Mouse (Mus musculus) forebrain, postnatal 0 days (tissue): ENCODE data around the gene Ryr3. TPM values are rescaled to one million over a fixed set of nuclear protein-coding genes. Genes with fewer than 3 reads are reported as not detected.
A peak's percentile ranks its signal among the peaks of the same experiment; 100 is the strongest.

Source experiments
- ATAC-seq: fragments of 200-750 bp; cut with Nextera tagmentation; 2 replicates; pipeline ENCODE4 v1.8.0; 2017; ENCODE audit warnings: mild to moderate bottlenecking, moderate library complexity
- DNase-seq: peaks from one replicate; pipeline ENCODE4 v3.0.0-alpha.2; 2015
- H3K27ac ChIP-seq: fragments of 300-500 bp; sonication (generic); 2 replicates; pipeline ENCODE4 v1.5.1; 2014; ENCODE audit warnings: low read depth, mild to moderate bottlenecking, antibody characterized with exemption, low read length, moderate library complexity, mixed read lengths
- H3K27me3 ChIP-seq: fragments of 300-500 bp; sonication (generic); 2 replicates; pipeline ENCODE4 v1.6.1; 2014; ENCODE audit warnings: mild to moderate bottlenecking, low read length, mixed read lengths; ENCODE audit not compliant: insufficient read depth
- H3K36me3 ChIP-seq: fragments of 300-500 bp; sonication (generic); 2 replicates; pipeline ENCODE4 v1.6.1; 2014; ENCODE audit warnings: mild to moderate bottlenecking, moderate library complexity; ENCODE audit not compliant: insufficient read depth
- H3K4me1 ChIP-seq: fragments of 300-500 bp; sonication (generic); 2 replicates; pipeline ENCODE4 v1.6.1; 2014; ENCODE audit warnings: antibody characterized with exemption; ENCODE audit not compliant: insufficient read depth
- H3K4me2 ChIP-seq: fragments of 300-500 bp; sonication (generic); 2 replicates; pipeline ENCODE4 v1.6.1; 2014; ENCODE audit warnings: low read depth, mild to moderate bottlenecking, moderate library complexity
- H3K4me3 ChIP-seq: fragments of 300-500 bp; sonication (generic); 2 replicates; pipeline ENCODE4 v1.5.1; 2014; ENCODE audit warnings: low read depth, low read length, mixed read lengths
- H3K9ac ChIP-seq: fragments of 300-500 bp; sonication (generic); 2 replicates; pipeline ENCODE4 v1.6.1; 2014; ENCODE audit warnings: mild to moderate bottlenecking
- H3K9me3 ChIP-seq: fragments of 300-500 bp; sonication (generic); 2 replicates; pipeline ENCODE4 v1.6.1; 2016; ENCODE audit warnings: low read length
- CTCF ChIP-seq: sonication (generic); IDR thresholded peaks from 2 replicates; pipeline ENCODE4 v1.5.1; 2016; ENCODE audit warnings: antibody characterized with exemption, control low read depth, low read depth
- WGBS: fragments of 180-500 bp; shearing (Covaris S2); extraction: QIAGEN DNeasy Blood & Tissue Kit; methylation state at CpG from one replicate; pipeline ENCODE4 v1.1.7; 2014; 5-methylcytosine and 5-hydroxymethylcytosine counted together
- polyA plus RNA-seq: library from polyadenylated mRNA; unstranded; fragments of >200 nt; fragmentation: Nextera tagmentation; extraction: Ambion mirVana; gene quantifications from 2 replicates; pipeline ENCODE4 v1.2.1, GENCODE M21; 2015
- total RNA-seq: library from RNA; depleted of rRNA; stranded (reverse); fragments of >200 nt; gene quantifications from 2 replicates; pipeline ENCODE4 v1.2.3, GENCODE M21; 2014

Ryr3 gene
- total and polyA plus RNA-seq, 2 experiments from 2014 or later: 4.2 to 16.1 TPM

DNA sequence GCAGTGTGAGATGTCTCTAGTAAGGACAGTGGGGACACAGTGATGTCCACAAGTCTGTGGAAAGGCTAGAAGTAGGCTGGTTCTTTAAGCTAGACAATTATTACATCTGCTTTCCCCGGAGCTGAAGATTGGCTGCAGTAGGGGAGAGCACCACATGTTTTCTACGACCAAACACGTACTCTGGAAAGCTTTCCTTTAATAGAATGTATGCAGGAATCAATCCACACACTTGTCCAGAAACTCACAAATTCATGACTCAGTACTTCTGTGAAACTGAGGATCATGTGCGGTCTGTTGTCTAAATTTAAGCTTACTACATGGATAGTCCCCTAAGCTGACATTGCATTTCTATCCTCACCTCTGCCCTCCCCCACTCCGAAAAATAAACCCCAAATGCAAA lies 157.5 kb downstream of the Ryr3 start:
- no peak for DNase-seq
- Histone ChIP-seq H3K4me3 (no peak overlapping the region), H3K9me3 (no peaks in the 10 kb centered on the region), H3K36me3 (no peaks in the 10 kb centered on the region), H3K4me1 (no peaks in the 10 kb centered on the region), H3K9ac (no peak overlapping the region), H3K27ac (no peak overlapping the region), H3K4me2 (no peak overlapping the region), H3K27me3 (no peaks in the 10 kb centered on the region)
- TF ChIP-seq CTCF: no peak
- 67% methylated on average over 5 of the region's 5 CpGs for WGBS
- no peak; the same call in 1 of the 2 replicates for ATAC-seq

DNA sequence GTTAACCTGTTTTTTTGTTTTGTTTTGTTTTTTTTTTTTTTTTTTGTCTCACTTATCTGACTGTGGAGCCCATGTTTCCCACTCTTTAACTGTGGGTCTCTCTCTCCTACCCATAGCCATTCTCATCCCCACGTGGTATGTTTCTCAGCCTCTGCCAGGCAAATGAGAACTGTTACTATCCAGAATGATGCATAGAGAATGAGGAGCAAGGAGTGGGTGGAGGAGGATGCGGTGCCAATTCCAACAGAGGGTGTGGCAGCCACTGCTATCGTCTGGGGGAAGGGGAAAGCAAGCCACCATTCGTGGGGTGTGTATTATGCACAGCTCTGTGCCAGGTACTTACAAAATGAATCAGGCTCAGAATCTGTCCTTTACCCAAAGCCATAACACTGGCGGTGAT lies 158.0 kb downstream of the Ryr3 start:
- peak; percentile 58 for DNase-seq
- no peaks in the 10 kb centered on the region for H3K36me3 ChIP-seq
- H3K4me1 ChIP-seq: no peaks in the 10 kb centered on the region
- no peak for TF ChIP-seq CTCF
- H3K27me3 ChIP-seq: no peaks in the 10 kb centered on the region
- ATAC-seq: peak; percentile 84
- no peak overlapping the region for H3K4me3 ChIP-seq
- H3K9ac ChIP-seq: no peak overlapping the region
- WGBS: 46% methylated on average over 5 of the region's 5 CpGs
- H3K27ac ChIP-seq: no peak overlapping the region
- no peak overlapping the region for H3K4me2 ChIP-seq
- H3K9me3 ChIP-seq: no peaks in the 10 kb centered on the region

DNA sequence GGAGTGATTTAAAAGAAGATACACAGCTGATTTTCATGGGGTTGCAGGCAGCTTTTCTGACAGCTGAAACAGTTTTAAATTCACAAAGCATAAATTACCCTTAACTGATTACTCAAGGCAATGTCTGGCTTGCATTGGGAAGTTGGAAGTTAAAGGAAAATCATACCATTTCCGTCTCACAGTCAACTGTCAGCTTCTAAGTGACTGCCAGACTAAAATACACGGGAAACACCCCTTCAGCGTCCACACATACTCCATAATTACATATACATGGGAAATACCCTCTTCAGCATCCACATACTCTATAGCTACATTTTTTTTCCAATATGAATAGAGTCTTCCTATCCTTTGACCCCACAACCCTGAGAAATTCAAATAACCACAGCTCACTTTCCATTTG lies 158.8 kb downstream of the Ryr3 start:
- no peaks in the 10 kb centered on the region for H3K9me3 ChIP-seq
- ATAC-seq (peak; percentile 73), DNase-seq (peak; percentile 53)
- H3K4me1 ChIP-seq: no peaks in the 10 kb centered on the region
- no peak overlapping the region for H3K27ac ChIP-seq
- no peaks in the 10 kb centered on the region for H3K27me3 ChIP-seq
- H3K4me2 ChIP-seq: no peak overlapping the region
- WGBS: 40% methylated on average over 3 of the region's 3 CpGs
- no peak overlapping the region for H3K9ac ChIP-seq
- no peak overlapping the region for H3K4me3 ChIP-seq
- no peaks in the 10 kb centered on the region for H3K36me3 ChIP-seq
- no peak for TF ChIP-seq CTCF

DNA sequence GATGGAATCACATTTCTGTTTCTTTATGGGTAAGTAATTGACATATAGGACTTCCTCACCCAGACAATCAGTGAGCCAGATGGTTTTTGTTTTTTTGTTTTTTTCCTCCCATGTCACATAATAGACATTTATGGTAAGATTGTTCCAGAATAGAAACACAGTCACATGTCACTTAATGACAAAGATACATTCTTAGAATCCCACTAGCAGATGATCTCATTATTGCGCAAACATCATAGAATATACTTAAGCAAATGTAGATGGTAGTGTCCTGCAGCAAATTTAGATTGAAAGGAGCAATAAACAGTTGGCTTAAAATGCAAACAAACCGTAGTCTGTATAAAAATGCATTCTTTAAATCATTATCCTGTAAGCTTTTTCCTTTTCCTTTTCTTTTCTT lies 161.3 kb downstream of the Ryr3 start:
- DNase-seq (no peak), ATAC-seq (no peak)
- Histone ChIP-seq H3K27me3 (no peaks in the 10 kb centered on the region), H3K4me1 (no peaks in the 10 kb centered on the region), H3K4me2 (no peak overlapping the region), H3K27ac (no peak overlapping the region), H3K9me3 (no peaks in the 10 kb centered on the region), H3K36me3 (no peaks in the 10 kb centered on the region), H3K4me3 (no peak overlapping the region), H3K9ac (no peak overlapping the region)
- 69% methylated on average over 2 of the region's 2 CpGs for WGBS
- no peak for TF ChIP-seq CTCF

DNA sequence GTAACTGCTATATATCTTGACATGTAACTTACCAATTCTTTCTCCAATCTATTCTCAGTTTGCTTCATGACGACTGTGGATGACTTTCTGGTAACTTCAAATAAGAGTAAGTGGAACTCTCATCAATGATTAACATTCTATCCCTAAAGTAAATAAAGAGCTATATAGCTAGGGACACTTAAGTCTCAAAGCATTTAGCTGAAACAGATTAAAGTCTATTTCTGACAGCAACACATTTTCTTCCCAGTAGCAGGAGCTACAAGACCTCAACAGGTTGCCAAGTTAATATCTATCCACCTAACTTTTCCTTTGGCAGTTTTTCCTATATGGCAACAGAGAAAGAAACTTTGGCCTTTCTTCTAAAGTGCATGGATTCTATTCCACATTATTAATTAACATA lies 167.1 kb downstream of the Ryr3 start:
- no peak overlapping the region for H3K27ac ChIP-seq
- no peak overlapping the region for H3K4me2 ChIP-seq
- no peaks in the 10 kb centered on the region for H3K36me3 ChIP-seq
- no peaks in the 10 kb centered on the region for H3K9me3 ChIP-seq
- H3K4me1 ChIP-seq: no peaks in the 10 kb centered on the region
- H3K9ac ChIP-seq: no peak overlapping the region
- no peak overlapping the region for H3K4me3 ChIP-seq
- no peak for TF ChIP-seq CTCF
- DNase-seq: no peak
- no peaks in the 10 kb centered on the region for H3K27me3 ChIP-seq
- WGBS: 78% methylated on average over 1 of the region's 1 CpGs
- ATAC-seq: no peak

DNA sequence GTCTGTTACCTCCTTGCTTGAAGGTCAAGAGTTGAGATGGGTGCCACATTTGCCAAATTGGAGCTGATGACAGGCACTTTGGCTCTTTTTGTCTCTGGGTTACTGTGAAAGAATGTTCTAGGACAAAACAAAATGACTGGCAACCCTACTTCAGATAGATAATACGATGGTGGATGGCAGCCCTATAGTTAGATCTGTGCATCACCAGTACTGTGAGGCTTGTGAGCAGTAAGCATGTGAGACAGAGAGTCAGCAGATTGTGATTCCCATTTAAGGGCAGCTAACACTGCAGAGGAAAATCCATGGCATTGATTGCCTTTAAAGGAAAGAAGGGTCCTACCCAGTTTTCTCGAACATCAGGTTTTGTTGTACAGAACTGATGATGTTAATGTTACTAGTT lies 180.3 kb downstream of the Ryr3 start:
- H3K4me1 ChIP-seq: 0 out of 2 replicates have a peak, but pooled peaks cover 2% of the 10 kb centered on the region
- ATAC-seq (no peak), DNase-seq (no peak)
- H3K4me2 ChIP-seq: no peak overlapping the region
- no peaks in the 10 kb centered on the region for H3K36me3 ChIP-seq
- no peak overlapping the region for H3K4me3 ChIP-seq
- no peaks in the 10 kb centered on the region for H3K27me3 ChIP-seq
- H3K9me3 ChIP-seq: no peaks in the 10 kb centered on the region
- H3K27ac ChIP-seq: no peak overlapping the region
- WGBS: 98% methylated on average over 2 of the region's 2 CpGs
- no peak overlapping the region for H3K9ac ChIP-seq
- TF ChIP-seq CTCF: no peak

DNA sequence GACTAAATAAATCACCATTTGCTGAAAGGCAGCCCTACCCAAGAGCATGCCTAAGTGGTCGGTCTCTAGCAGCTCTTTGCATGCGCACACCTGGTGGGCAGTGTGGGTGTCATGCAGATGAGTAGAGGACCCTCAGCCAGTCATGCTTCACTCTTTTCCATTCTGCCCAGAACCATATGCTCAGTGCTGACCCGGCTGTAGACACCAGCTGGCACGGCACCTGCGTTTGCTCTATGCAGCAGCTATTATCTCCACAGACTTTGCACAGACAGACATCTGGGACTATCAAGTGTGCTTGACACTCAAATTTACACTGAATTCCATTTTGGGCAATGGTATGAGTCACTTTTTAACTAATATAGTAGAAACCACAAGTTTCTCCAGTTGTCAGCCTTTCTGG lies 186.2 kb downstream of the Ryr3 start:
- TF ChIP-seq CTCF: no peak
- Histone ChIP-seq H3K27ac (no peak overlapping the region), H3K27me3 (no peaks in the 10 kb centered on the region), H3K4me3 (no peak overlapping the region), H3K4me2 (no peak overlapping the region), H3K9ac (no peak overlapping the region), H3K9me3 (no peaks in the 10 kb centered on the region), H3K4me1 (no peaks in the 10 kb centered on the region), H3K36me3 (no peaks in the 10 kb centered on the region)
- WGBS: 75% methylated on average over 5 of the region's 5 CpGs
- ATAC-seq (peak; percentile 40; the same call in 1 of the 2 replicates), DNase-seq (no peak)

DNA sequence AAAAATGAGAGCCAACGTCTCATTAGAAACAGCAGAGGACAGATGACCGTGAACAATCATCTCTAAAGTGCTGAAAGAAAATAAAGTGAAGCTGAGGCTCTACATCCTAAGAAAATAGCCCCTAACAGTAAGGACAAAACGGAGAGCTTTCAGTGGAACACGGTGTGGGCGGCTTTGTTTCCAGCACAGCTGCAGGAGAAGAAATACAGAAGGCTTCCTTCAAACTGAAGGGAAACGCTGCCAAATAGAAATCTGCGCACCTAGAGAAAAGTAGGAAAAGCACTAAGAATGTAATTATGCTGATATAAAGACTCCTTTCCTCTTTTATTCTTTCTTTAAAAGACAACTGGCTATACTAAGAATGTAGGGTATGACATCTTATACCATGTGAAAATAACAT lies 197.0 kb downstream of the Ryr3 start:
- Histone ChIP-seq H3K4me2 (no peak overlapping the region), H3K9ac (no peak overlapping the region), H3K9me3 (no peaks in the 10 kb centered on the region), H3K4me3 (no peak overlapping the region), H3K36me3 (no peaks in the 10 kb centered on the region), H3K4me1 (no peaks in the 10 kb centered on the region), H3K27me3 (no peaks in the 10 kb centered on the region), H3K27ac (no peak overlapping the region)
- DNase-seq (no peak), ATAC-seq (no peak)
- no peak for TF ChIP-seq CTCF
- 40% methylated on average over 7 of the region's 7 CpGs for WGBS
